Mouse (Mus musculus): Measurements from ENCODE around the gene Nedd9.

GRCm38 (mm10) chr13:41386581-41386980 is 100.6 kb downstream of the Nedd9 start:
- no peak for TF ChIP-seq CTCF (IDR thresholded peaks at IDR 0.05; ENCODE audit: borderline replicate concordance, control insufficient read depth, extremely low read depth, insufficient read depth, low read length, poor library complexity)
- no peak for TF ChIP-seq POLR2A (IDR thresholded peaks at IDR 0.05; ENCODE audit: control insufficient read depth, extremely low read depth, insufficient read depth, low read length, poor library complexity)

Measured in thymus, adult 2 months (tissue).